Mouse (Mus musculus) ES-Bruce4 (cell line): ENCODE results near the gene Foxa3.

ENCODE experiments used
- CTCF ChIP-seq: IDR thresholded peaks from one replicate; pipeline ENCODE4 v1.8.1; 2011; ENCODE audit warnings: low read depth, low read length
- POLR2A ChIP-seq: IDR thresholded peaks from one replicate; pipeline ENCODE4 v1.8.1; 2011; ENCODE audit warnings: low read length; ENCODE audit not compliant: insufficient read depth

- TF ChIP-seq POLR2A, result no peak
- TF ChIP-seq CTCF, result peak; percentile 41
Measured at GRCm38 (mm10) chr7:19068707-19069106, 45.4 kb upstream of the Foxa3 start.
